Mouse (Mus musculus): ENCODE data around the gene Phospho1. TPM values are rescaled to one million over a fixed set of nuclear protein-coding genes. Genes with fewer than 3 reads are reported as not detected.
"Not testable (repeated sequence)": the region's sequence is repeated elsewhere in the genome, so short reads cannot be mapped to it uniquely, and the experiment has no call there.

The Phospho1 gene
- total RNA-seq, 2 experiments from 2014 or later = 48.7 to 52.6 TPM

DNA sequence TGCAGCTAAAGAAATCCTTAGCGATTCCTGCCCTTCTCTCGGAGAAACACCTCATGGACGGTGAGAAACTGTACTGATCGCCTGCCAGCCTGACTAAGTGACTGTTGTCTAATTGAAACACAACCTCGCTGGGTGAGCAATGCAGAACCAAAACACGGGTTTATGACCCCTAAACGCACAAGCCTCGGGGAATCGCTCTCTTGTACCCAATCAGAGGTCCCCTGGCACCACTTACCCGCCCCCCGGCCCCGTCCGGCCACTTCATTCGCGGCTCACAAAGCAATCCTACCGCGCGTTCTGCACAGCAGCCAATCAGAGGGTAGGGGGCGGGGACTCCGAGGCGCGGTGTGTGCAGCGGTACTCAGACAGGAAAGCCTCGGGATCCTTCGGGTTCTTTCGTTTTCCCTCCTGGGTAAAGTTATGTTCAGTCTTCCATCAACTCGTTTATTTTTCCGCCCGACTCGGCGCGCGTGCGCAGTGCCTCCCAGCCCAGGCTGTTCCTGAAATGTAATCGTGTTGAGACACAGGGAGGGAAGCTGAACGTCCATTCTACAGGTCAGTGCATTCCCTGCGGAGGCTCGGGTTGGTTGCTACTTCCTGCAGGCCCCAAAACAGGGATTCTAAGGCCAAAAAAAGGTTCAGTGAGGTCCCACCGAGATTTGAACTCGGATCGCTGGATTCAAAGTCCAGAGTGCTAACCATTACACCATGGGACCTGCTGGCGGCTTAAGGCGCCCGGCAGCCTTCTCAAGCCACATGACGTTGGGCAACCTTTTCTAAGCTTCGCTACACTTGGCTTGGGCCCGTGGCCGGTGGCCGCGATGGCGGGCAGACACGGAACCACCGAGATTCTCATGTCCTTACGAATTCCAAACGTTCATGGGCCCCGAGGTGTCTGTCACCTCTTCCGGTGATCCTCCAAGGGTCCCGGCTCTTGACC, 34.5 kb downstream of the Phospho1 start:
- DNase-seq (ENCODE audit: low spot score in 2 of 2) = peak; percentile 93 to 98

DNA sequence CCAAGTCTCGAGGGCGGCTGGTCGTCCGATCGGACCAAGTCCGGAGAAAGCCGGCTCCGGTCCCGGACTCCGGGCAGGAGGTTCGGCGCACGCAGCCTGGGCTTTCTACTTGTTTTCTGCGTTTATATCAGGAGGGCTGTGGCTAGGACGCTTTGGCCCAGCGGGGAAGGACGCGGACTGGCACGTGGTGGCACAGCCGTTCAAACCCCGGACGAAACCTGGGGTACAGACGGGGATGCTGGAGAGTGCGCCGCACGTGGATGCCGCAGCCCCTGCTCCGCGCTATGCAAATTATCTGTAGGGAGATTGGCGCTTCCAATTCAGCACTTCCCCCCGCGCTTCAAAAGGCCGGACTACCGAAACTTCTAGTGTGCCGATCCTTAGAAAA, 35.2 kb downstream of the Phospho1 start:
- DNase-seq (ENCODE audit: low spot score in 2 of 2) = peak in 1 of 2 experiments; percentile 49

DNA sequence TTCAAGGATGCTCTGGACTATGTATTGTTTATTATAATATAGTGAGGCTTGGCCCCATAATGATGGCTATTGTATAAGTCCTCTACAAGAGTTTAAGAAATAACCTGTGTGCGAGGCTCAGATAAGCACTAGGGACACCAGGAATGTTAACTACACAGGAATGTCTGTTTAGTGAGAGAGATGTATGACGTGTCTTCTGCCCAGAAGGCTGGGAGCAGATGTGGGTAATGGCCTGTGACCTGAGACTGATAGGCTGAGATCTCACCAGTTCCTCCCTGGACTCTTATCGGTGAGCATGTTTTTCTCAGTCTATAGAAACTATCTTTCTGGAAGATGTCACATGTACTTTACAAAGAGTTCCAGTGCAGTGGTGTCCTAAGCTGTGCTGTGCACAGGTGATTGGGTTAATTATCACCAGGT, 35.8 kb downstream of the Phospho1 start:
- DNase-seq (ENCODE audit: low spot score in 2 of 2) = no peak

DNA sequence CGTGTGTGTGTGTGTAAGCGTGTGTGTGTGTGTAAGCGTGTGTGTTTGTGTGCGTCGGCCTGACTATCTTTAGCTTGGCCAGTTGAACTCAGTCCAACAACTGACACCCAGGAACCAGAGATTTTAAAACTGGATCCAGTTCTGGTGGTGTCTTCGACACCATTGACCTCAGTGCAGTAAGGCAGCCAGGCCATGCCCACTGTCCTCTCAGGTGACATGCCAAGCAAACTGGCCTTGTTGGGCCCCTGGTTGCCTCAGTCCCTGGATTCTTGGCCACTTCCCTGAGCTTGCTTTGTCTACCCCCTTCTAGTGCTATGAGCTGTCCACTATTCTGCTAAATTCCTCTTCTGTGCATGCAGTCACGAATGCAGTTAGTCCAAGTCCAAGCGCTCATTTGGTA, 37.1 kb downstream of the Phospho1 start:
- no peak for DNase-seq (ENCODE audit: low spot score in 2 of 2)

DNA sequence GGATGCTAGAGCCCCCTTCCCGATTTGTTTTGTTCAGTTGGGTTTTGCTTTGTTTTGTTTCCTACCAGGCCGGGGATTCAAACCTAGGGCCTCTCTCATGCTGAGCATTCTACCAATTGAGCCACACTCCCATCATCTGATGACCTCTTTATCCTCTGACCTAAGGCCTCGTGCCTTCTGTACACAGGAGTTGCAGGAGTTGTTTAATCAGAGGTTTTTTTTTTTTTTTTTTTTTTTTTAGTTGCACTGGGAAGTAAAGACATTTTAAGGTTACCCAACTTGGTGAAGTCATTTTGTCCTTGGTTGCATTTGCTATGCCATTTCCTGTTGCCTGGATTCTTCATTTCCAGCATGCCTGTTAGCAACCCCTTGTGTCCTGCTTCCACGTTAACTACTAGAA, 45.1 kb downstream of the Phospho1 start:
- DNase-seq (ENCODE audit: low spot score in 2 of 2) = no peak

DNA sequence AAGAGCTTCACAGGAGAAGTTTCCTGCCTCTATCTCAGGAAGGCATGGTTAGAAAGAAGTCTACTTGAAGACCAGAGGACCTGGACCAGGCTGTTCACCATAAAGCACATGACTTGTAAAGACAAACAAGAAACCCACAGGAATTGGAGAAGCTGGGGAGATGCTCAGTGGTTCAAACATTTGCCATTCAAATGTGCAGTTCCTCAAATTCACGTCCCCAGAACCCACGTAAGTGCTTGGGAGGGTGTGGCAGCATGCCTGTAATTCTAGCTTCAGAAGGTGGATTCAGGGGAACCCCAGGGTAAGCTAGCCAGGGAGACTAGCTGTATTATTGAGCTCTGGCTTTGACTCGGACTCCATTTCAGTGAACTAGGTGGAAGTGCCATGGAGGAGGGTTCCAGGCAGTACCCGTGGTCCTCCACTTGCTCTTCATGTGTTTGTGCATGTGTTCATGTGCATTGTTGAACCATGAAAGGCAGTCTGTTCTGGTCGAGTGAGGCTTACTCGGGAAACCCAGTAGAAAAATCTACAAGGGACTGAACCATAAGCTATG, 45.7 kb downstream of the Phospho1 start:
- DNase-seq (ENCODE audit: low spot score in 2 of 2) = no peak

DNA sequence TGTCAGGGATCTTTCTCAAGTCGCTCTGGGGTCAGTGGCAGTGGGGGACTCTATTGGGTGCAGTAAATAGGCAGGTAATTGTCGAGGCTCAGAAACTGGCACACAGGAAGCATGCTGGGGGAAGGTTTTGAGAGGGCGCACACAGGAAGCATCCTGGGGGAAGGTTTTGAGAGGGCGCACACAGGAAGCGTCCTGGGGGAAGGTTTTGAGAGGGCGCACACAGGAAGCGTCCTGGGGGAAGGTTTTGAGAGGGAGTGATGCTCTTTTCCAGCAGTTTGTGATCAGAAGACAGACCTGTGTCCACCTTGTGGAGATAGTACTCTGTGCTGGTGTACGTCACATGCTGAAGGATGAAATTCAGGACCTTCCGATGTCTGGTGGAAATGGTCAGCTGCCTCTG, 51.5 kb downstream of the Phospho1 start:
- no peak for DNase-seq (ENCODE audit: low spot score in 2 of 2)

DNA sequence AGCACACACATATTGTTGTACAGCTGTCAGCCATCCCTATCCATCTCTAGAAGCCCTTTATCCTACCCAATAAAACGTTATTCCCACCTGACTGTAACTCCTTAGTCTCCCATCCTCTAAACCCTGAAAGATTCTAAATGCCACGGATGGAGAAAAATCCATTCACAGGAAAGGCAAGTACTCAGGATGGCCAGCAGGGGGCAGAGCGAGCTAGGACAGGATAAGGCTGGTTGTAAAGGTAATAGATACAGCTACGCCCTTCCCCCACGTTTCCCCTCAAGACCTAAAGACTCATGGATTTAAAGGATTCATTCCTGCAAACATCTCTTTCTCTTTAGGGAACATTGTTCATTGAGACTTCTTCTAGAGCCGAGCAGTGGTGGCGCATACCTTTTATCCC, 52.0 kb downstream of the Phospho1 start:
- peak; percentile 6 to 29 for DNase-seq (ENCODE audit: low spot score in 2 of 2)

DNA sequence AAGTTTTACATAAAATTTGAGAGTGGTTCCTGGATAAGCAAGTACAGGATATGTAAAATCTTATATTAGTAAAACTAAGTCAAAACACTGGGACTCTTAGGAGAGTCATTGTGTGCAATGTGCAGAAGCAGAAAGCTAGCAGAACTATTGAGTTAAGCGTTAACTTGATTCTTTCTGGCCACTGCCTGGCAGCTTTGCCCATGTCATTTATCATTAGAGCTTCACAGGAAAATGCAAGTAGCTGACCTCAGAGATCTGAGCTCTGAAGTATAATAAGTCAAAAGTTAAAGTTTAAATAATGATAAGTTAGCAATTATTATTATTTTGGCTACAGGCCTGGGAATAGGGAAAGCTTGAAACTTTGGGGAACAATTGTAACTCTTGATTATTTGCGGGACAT, 55.6 kb downstream of the Phospho1 start:
- DNase-seq (ENCODE audit: low spot score in 2 of 2) = not testable (repeated sequence)

Other genes starting within 250 kb of the Phospho1 start
- 1 to 10 TPM; 1.8 to 1.9 TPM for gene Ngfr, start 236.8 kb upstream of the Phospho1 start, total RNA-seq (2021)
- 100 to 1,000 TPM in 1 of 2 experiments, 10 to 100 TPM in 1; 99.0 to 102 TPM for gene Phb, start 157.5 kb upstream of the Phospho1 start, total RNA-seq (2021)
- 10 to 100 TPM; 45.1 to 50.3 TPM for gene Zfp652, start 111.8 kb upstream of the Phospho1 start, total RNA-seq (2021)
- 1 to 10 TPM; 1.4 to 1.5 TPM for gene B130006D01Rik, start 100.9 kb upstream of the Phospho1 start, total RNA-seq (2021)
- 1 to 10 TPM; 2.0 to 5.1 TPM for gene Gngt2, start 12.7 kb downstream of the Phospho1 start, total RNA-seq (2021)
- gene Abi3, start 18.0 kb downstream of the Phospho1 start, total RNA-seq (2021) = 1 to 10 TPM; 6.1 to 6.6 TPM
- not detected for gene B4galnt2, start 90.4 kb downstream of the Phospho1 start, total RNA-seq (2021)
- gene Igf2bp1, start 181.4 kb downstream of the Phospho1 start, total RNA-seq (2021) = not detected
- not detected for gene Gip, start 200.0 kb downstream of the Phospho1 start, total RNA-seq (2021)
- gene Snf8, start 210.4 kb downstream of the Phospho1 start, total RNA-seq (2021) = 100 to 1,000 TPM; 104 to 106 TPM
- 10 to 100 TPM; 56.3 to 59.0 TPM for gene Ube2z, start 240.9 kb downstream of the Phospho1 start, total RNA-seq (2021)

Measured in layer of hippocampus, adult 18-20 months (tissue).